Mouse (Mus musculus): Measurements from ENCODE around the gene Col17a1.

GRCm38 (mm10) chr19:47700509-47700908, 8.6 kb upstream of the Col17a1 start:
- no peak for TF ChIP-seq POLR2A (IDR thresholded peaks at IDR 0.05; ENCODE audit: borderline replicate concordance, extremely low read depth, low read depth, low read length)
- TF ChIP-seq CTCF (IDR thresholded peaks at IDR 0.05; ENCODE audit: insufficient read depth, low read length): no peak
